Mouse (Mus musculus) granulocyte monocyte progenitor cell, adult 5-6 weeks (primary cell): ENCODE measurements around the gene Crispld2. TPM values are rescaled to one million over a fixed set of nuclear protein-coding genes. Genes with fewer than 3 reads are reported as not detected.

Experiments used
- ATAC-seq: replicated peaks from 2 replicates; pipeline ENCODE4 v1.8.0; 2016; ENCODE audit warnings: mild to moderate bottlenecking, moderate TSS enrichment, inconsistent platforms; ENCODE audit not compliant: poor library complexity, severe bottlenecking
- total RNA-seq, 2 experiments: library from RNA; stranded (forward) in 1 of 2; stranded (reverse) in 1 of 2; fragments of 200-712, 200-1000 nt in 1 of 2; fragments of >200 nt in 1 of 2; fragmentation: Nextera tagmentation in 1 of 2; gene quantifications; 2 replicates each; pipeline ENCODE4 v1.2.3; 2014 to 2017

The Crispld2 gene
- total RNA-seq, 2 experiments from 2014 or later = 1.7 TPM; not detected in 1

DNA sequence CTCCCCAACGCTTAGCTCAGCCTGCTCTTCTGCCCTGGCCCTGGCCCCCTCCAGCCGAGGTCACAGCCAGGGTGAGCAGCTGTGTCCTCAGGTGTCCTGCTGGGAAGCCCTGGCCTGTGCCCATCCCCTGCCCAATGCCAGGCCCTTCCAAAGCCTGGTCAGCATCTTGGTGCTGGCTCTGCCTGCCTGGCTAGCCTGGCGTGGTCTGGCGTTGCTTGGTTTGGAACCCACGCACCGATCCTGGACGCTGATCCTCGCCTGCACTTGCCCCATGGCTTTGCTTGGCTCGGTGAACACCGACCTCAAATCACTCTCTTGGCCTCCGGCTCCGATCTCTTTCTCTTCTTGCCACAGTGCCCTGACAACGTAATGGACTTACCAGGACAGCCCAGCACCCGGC lies 70.5 kb downstream of the Crispld2 start:
- no peak for ATAC-seq

DNA sequence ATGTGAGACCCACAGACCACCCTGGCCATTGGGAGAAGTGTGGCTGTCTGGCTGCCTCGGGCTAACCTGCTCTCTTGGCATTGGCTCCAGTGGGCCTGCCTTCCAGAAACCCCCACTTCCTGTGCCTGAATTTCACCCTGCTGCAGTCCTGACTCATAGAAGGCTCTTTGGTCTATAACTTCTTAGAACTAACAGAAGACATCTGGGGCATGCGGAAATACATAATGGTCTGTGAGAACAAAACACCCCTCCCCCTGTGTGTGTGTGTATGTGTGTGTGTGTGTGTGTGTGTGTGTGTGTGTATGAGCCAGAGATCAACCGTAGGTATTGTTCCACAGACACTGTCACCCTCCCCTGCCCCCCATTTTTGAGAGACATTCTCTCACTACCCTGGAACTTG lies 71.1 kb downstream of the Crispld2 start:
- no peak for ATAC-seq

DNA sequence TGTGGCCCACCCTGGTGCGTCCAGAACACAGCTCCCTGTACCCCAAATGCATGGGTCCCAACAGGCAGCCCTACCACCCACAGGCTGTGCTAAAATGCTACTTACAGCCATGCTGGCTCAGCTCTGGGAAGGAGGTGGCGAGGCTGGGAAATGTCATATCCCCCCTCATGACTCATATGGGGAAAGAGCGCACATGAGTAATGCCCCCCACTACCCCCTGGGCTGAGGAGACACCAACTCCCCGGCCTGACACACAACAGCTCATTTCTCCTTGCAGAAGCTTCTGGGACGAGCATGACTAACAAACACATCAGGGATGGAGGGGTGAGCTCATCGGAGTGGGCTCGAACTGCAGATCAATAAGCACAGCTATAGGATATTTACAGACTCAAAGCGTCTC lies 73.4 kb downstream of the Crispld2 start:
- ATAC-seq = no peak

- no peak for ATAC-seq
These were observed 74.0 kb downstream of the Crispld2 start for GRCm38 (mm10) chr8:120066226-120066625.

DNA sequence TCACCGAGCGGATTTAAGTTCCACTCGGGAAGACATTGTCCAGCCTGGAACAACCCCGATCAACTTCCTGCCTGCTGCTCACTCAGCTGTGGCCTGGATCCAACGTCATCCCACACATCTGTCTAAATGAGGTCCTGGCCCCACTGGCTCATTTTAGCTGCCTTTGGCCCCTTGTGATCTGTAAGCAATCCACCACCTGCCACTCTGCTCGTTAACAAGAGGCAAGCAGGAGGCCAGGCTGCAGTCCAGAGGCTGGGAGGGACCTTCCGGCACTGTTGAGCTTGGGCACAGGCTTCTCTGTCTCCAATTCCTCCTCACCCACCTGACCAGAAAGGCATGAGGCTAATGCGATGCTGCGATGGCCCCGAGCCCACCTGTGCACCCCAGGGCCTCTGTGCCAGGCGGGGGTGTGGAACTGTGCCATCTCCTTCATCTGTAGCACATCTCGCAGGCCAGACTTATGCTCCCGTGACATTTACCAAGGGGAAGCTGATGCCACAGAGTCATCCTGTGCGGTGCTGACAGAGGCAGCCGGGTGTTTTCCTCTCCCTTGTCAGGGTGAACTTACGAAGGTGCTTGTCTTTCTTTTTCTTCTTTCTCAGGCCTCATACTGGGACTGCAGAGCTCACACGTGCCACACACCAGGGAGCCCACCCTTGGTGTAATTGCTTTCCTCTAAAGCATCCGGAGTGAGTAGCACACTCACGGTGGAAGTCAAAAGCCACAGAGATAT lies 75.9 kb downstream of the Crispld2 start:
- no peak for ATAC-seq

DNA sequence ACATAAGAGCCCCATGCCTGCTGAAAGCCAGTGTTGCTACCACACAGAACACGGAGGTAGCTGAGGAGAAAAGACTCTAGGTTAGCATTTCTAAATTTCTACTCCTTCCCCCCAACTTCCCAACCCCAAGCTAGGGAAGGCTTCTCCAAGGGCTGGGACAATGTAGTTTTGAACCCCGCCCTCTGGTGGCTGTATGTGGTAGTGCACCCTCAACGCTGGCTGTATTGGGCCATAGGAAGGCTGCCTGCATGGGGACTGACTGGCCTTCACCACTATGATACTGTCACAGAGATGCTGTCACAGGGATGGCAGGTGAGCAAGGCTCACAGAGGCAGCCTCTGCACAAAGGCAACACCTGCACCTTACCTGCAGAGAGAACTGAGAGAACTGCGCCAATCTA lies 79.4 kb downstream of the Crispld2 start:
- ATAC-seq = peak; percentile 83

DNA sequence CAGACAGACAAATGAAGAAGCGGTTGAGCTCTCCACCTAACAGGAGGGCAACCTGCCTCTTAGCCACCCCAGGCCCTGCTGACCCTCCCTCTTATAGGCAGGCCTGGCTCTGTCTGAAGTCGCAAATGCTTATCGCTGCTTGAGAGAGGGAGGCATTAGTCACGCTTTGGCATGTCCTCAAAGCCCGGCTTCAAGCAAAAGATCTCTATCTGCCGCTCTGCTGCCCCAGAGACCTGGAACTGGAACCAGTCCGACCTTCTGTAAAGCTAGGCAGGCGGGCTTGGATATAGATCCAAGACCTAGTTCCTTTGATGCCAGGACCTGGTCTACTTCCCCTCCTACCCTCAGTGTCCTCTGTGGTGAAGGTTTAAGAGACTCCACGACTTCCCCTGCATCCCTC lies 80.0 kb downstream of the Crispld2 start:
- no peak for ATAC-seq

DNA sequence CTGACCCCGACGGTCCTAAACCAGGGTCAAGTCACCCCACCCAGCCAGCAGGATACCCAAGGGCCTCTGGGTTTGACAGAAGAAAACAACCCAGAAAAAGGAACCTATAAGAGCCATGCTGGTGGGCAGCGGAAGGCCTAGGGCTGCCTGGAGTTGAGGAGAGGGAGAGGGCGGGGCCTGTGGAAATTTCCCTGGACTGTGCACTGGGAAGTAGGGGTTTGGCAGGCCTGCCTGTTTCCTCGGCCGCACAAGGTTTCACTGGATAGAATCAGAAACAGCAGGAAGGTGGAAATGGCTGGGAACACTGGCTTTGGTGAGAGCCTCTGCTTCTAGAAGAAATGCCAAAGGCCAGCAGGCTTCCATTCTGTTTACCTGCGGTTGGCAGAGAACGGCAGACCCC lies 80.6 kb downstream of the Crispld2 start:
- ATAC-seq = no peak

DNA sequence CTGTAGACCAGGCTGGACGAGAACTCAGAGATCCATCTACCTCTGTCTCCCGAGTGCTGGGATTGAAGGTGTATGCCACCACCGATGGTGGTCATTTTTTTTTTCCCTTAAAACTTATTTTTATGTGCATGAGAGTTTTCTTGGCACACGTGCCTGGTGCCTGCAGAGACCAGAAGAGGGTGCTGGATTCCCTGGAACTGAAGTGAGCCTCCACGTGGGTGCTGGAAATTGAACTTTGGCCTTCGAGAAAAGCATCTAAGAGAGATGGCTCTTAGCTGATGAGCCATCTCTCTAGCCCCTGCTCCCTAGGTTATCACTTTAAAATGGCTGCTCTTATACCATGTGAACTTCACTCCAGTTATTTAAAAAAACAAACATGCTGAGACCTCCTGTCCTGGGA lies 82.3 kb downstream of the Crispld2 start:
- ATAC-seq = no peak

DNA sequence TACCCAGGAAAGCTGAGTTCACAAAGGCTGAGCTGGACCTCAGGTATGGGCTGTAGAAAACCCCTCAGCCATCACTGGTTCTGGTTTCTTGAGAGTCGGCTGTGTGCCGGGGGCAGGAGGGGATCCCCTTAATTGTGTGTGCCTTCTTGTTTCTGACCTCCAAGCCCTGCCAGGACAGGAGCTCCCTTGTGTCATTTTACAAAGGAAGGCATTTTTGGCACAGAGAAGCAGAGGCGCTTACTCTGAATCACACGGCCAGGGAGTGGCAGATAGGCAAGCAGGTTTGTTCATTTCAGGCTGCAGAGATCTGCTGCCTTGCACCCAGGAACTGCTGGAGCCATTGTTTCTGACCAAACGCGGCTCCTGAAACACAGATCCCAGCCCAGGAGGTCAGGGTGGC lies 83.1 kb downstream of the Crispld2 start:
- no peak for ATAC-seq

DNA sequence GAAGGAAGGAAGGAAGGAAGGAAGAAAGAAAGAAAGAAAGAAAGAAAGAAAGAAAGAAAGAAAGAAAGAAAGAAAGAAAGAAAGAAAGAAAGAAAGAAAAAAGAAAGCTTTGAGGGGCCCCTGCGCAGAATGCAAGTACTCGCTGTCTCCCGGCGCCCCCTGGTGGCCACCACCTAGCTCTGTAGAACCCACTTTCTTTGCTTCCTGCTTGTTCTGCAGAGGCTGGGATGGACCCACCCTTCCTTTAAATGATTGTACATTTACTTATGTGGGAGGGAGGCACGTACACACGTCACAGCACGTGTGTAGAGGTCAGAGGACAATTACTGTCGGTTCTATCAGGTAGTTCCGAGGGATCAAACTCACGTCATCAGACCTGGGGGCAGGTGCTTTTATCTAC lies 85.8 kb downstream of the Crispld2 start:
- ATAC-seq = peak; percentile 77

DNA sequence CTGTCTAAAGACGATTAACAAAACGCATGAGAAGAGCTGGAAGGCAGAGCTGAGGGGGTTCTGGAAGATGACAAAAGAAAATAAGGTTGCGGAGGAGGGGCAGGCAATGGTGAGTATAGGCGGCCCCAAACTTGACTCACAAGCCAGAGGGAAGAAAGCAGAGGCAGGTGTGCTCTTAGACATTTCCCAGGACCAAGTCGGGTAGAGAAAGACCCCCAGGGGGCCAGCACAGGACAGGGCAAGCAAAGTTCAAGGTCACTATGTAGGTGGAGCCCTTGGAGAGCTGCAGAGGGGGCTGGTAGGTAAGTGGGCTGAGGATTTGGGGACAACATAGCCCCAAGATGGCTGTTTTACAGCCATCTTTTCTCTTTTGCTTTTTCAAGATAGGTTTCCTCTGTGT lies 87.1 kb downstream of the Crispld2 start:
- no peak for ATAC-seq

- no peak for ATAC-seq
These were observed 91.0 kb downstream of the Crispld2 start for GRCm38 (mm10) chr8:120083261-120083660.

DNA sequence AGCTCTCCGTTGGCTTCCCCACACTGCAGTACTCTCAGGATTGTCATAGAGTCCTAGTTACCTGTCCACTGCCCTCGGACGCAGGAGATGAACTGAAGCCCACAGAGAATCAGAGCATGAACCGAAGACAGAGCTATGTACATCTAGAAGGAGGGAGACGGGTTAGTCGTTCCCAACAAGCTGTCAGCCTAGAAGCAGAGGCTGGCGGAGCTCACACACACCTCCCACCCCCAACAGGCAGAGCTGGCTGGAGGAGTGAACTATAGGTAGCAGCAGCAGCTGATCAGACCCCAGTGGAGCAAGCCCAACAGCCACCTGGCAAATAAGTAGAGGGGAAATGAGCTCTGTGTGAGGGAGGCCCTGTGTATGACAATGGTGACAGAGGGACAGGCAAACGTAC lies 92.5 kb downstream of the Crispld2 start:
- no peak for ATAC-seq

DNA sequence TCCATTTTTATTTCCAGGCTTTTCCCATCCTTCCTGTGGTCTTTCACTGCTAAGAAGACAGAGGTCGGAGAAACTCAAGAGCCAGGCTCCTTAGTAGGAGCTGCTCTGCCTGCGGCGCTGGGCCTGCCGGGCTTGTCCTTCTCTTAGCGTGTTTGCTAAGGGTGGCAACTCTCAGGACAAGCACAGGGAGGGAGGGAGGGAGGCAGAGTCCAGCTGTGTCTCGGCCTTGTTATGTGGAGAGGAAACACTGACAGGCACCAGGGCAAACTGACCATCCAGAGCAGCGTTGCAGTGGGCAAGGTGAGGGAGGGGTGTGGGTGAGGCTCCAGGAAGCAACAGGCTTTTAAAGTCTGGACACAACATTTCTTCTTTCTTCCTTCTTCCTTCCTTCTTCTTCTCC lies 97.3 kb downstream of the Crispld2 start:
- no peak for ATAC-seq

- no peak for ATAC-seq
These were observed 98.8 kb downstream of the Crispld2 start for GRCm38 (mm10) chr8:120091032-120091431.

GRCm38 (mm10) chr8:120093103-120093502 lies 100.9 kb downstream of the Crispld2 start:
- no peak for ATAC-seq

- no peak for ATAC-seq
These were observed 102.6 kb downstream of the Crispld2 start for GRCm38 (mm10) chr8:120094801-120095200.

DNA sequence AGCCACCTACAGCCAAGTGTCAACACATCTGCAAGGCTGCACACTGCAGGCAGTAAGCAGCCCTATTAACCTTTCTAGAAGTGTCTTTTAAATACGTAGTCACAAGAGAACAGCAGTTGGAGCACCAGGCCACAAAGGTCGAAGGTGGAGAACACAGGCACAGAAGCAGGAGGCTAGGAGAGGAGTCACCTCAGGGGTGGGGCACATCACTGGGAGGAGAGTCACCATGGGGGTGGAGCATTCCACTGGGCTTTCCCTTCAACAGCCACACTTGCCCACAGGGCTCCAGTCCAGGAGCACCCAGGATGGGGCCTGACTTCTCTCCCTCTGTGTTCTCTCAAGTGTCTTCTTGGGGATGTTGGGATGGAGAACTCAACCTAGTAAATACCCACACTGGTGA lies 104.2 kb downstream of the Crispld2 start:
- ATAC-seq = no peak

- 0 out of 2 replicates have a peak, but pooled peaks have one; percentile 22 for ATAC-seq
These were observed 108.3 kb downstream of the Crispld2 start for GRCm38 (mm10) chr8:120100388-120101067.

- peak; percentile 75 for ATAC-seq
These were observed 109.1 kb downstream of the Crispld2 start, which contains the start of gene Zdhhc7 for GRCm38 (mm10) chr8:120101068-120101972. Zdhhc7 (minus strand) TSS chr8:120101482.
